Mouse (Mus musculus) adrenal gland (tissue): ENCODE data around the gene Htr2a.

Source experiments
- intact Hi-C: fragments of 180-260 bp; cut with DNase I; formaldehyde crosslinking; loops from one replicate; pipeline ENCODE4 v1.15.1; 2025
- long read RNA-seq, 2 experiments: library from polyadenylated mRNA; unstranded; transcript quantifications; one replicate each; pipeline ENCODE4 v2.0.0; 2020; ENCODE audit warnings: borderline replicate concordance in 1 of 2; ENCODE audit not compliant: insufficient replicate concordance in 1 of 2

The Htr2a gene
- long read RNA-seq, experiment 1 = 0 reads
- long read RNA-seq, experiment 2 = 0 reads

GRCm38 (mm10) chr14:74640819-74641381 is at the start of gene Htr2a:
TSS of gene Htr2a (plus strand) at chr14:74640840.
- intact Hi-C loops = no loop called here

- intact Hi-C loops = loop anchor here (10.0 kb wide), 1 partner anchor 827 kb away; no protein-coding TSS in a partner anchor
Measured at GRCm38 (mm10) chr14:74601333-74602087, 39.1 kb upstream of the Htr2a start.

GRCm38 (mm10) chr14:74602543-74602942 is 38.1 kb upstream of the Htr2a start:
- intact Hi-C loops = loop anchor here (10.0 kb wide), 1 partner anchor 828 kb away; no protein-coding TSS in a partner anchor

GRCm38 (mm10) chr14:74603131-74603766 is 37.4 kb upstream of the Htr2a start:
- intact Hi-C loops = loop anchor here (10.0 kb wide), 1 partner anchor 828 kb away; no protein-coding TSS in a partner anchor

GRCm38 (mm10) chr14:74611326-74611725 is 29.3 kb upstream of the Htr2a start:
- intact Hi-C loops = no loop called here

- intact Hi-C loops = loop anchor here (5.0 kb wide), 1 partner anchor 88 kb away; no protein-coding TSS in a partner anchor
Measured at GRCm38 (mm10) chr14:74618858-74619257, 21.8 kb upstream of the Htr2a start.

- intact Hi-C loops = loop anchor here (5.0 kb wide), 1 partner anchor 69 kb away; no protein-coding TSS in a partner anchor
Measured at GRCm38 (mm10) chr14:74638071-74638470, 2.6 kb upstream of the Htr2a start.

GRCm38 (mm10) chr14:74641668-74642230 is 1.1 kb downstream of the Htr2a start:
- intact Hi-C loops = no loop called here

- intact Hi-C loops = no loop called here
Measured at GRCm38 (mm10) chr14:74643296-74643695, 2.7 kb downstream of the Htr2a start.

- intact Hi-C loops = no loop called here
Measured at GRCm38 (mm10) chr14:74646107-74646793, 5.6 kb downstream of the Htr2a start.

- intact Hi-C loops = no loop called here
Measured at GRCm38 (mm10) chr14:74650001-74650400, 9.4 kb downstream of the Htr2a start.

GRCm38 (mm10) chr14:74651678-74652077 is 11.0 kb downstream of the Htr2a start:
- intact Hi-C loops = no loop called here

- intact Hi-C loops = no loop called here
Measured at GRCm38 (mm10) chr14:74657227-74657626, 16.6 kb downstream of the Htr2a start.

GRCm38 (mm10) chr14:74659411-74659841 is 18.8 kb downstream of the Htr2a start:
- intact Hi-C loops = no loop called here

- intact Hi-C loops = no loop called here
Measured at GRCm38 (mm10) chr14:74672137-74673019, 31.7 kb downstream of the Htr2a start.

- intact Hi-C loops = no loop called here
Measured at GRCm38 (mm10) chr14:74673020-74673350, 32.3 kb downstream of the Htr2a start.

- intact Hi-C loops = no loop called here
Measured at GRCm38 (mm10) chr14:74673584-74673983, 32.9 kb downstream of the Htr2a start.

- intact Hi-C loops = no loop called here
Measured at GRCm38 (mm10) chr14:74679841-74680240, 39.2 kb downstream of the Htr2a start.

- intact Hi-C loops = no loop called here
Measured at GRCm38 (mm10) chr14:74684298-74684978, 43.8 kb downstream of the Htr2a start.

- intact Hi-C loops = no loop called here
Measured at GRCm38 (mm10) chr14:74691963-74692362, 51.3 kb downstream of the Htr2a start.
